Mouse (Mus musculus) megakaryocyte, embryonic 14.5 days (primary cell): ENCODE data around the gene Trappc3l.

Experiments
- FLI1 ChIP-seq: IDR thresholded peaks from 2 replicates; pipeline ENCODE4 v1.6.1; 2012; ENCODE audit warnings: low read length, inconsistent platforms, mixed read lengths
- GATA1 ChIP-seq: IDR thresholded peaks from 3 replicates; pipeline ENCODE4 v1.6.1; 2012; ENCODE audit warnings: mixed read lengths, low read length, inconsistent platforms, borderline replicate concordance

DNA sequence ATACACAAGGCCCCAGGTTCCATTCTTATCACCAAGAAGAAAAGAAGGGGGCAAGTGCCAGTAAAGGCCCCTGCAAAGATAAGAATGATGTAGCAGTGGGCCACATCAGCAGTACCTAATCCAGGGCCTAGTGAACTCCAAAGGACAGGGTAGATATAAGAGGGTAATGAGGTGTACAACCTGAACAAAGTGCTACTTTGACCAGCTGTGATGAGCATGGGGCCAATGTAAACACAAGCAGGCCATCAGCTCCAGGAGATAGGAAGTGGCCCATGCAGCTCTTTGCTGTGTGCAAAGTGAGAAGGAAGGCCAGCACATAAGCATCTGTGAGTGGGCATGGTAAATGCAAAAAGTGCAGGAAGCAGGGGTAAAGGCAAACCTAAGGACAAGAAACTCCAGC is 39.0 kb upstream of the Trappc3l start:
- no peak for TF ChIP-seq GATA1
- no peak for TF ChIP-seq FLI1
